ENCODE assay signal across 10 mouse cellular contexts in genomic region chr14:119215576-119216309, GRCm38 (mm10).
A peak's percentile ranks its signal among the peaks of the same experiment; 100 is the strongest.
DNase-seq lines count a peak whose midpoint lies in the region; ATAC-seq and TF ChIP-seq lines count a peak whose summit lies in the region.
"Had no signal": no experiment of that assay in that cellular context is flagged by ENCODE, and none has a peak within 500 bp of the region (broad histone marks: within the 10 kb centered on the region; RNA-seq: fewer than 3 reads in every experiment).

No protein-coding gene starts in this region.

- H3K9me3 ChIP-seq in forebrain, embryonic 14.5 days (replicated peaks; ENCODE audit: control insufficient read depth, low read length) = no peaks in the 10 kb centered on the region
- no peaks in the 10 kb centered on the region for H3K9me3 ChIP-seq in forebrain, embryonic 10.5 days
- no peaks in the 10 kb centered on the region for H3K9me3 ChIP-seq in lung, embryonic 14.5 days (ENCODE audit: low read depth, low read length)
- H3K9me3 ChIP-seq in heart, embryonic 14.5 days (ENCODE audit: control insufficient read depth, low read length) = no peaks in the 10 kb centered on the region
- H3K9me3 ChIP-seq in liver, embryonic 12.5 days (replicated peaks) = no peaks in the 10 kb centered on the region
- no peaks in the 10 kb centered on the region for H3K9me3 ChIP-seq in midbrain, embryonic 10.5 days (replicated peaks)

- ATAC-seq in forebrain, embryonic 14.5 days = no peak
- ATAC-seq in lung, embryonic 14.5 days (ENCODE audit: insufficient read depth) = peak; percentile 41; the same call in 1 of the 2 replicates
- ATAC-seq in heart, embryonic 14.5 days (ENCODE audit: insufficient number of reproducible peaks, insufficient read depth, low FRiP score, low read depth) = peak; percentile 54; the same call in 1 of the 2 replicates
- peak; percentile 35; the same call in 1 of the 2 replicates for ATAC-seq in liver, embryonic 12.5 days
- no peak for ATAC-seq in CD4-positive, CD25-positive, alpha-beta regulatory T cell, adult 4 months

- no peak overlapping the region for H3K4me3 ChIP-seq in forebrain, embryonic 14.5 days (ENCODE audit: low read depth, low read length)
- no peak overlapping the region for H3K4me3 ChIP-seq in forebrain, embryonic 10.5 days
- no peak overlapping the region for H3K4me3 ChIP-seq in lung, embryonic 14.5 days (ENCODE audit: low read depth, low read length)
- no peak overlapping the region for H3K4me3 ChIP-seq in lung, adult 2 months (replicated peaks; ENCODE audit: extremely low read depth, low read depth, low read length)
- H3K4me3 ChIP-seq in heart, embryonic 14.5 days (ENCODE audit: control insufficient read depth in 1 of 2, insufficient read depth in 1 of 2, low read depth in 1 of 2, low read length in 2 of 2) = no peak overlapping the region
- H3K4me3 ChIP-seq in liver, embryonic 12.5 days = no peak overlapping the region
- H3K4me3 ChIP-seq in midbrain, embryonic 10.5 days = no peak overlapping the region

- 85% methylated on average over 13 of the region's 13 CpGs for WGBS in forebrain, embryonic 14.5 days
- WGBS in forebrain, embryonic 10.5 days = 84% methylated on average over 13 of the region's 13 CpGs
- WGBS in lung, embryonic 14.5 days = 63% methylated on average over 13 of the region's 13 CpGs
- 56% methylated on average over 13 of the region's 13 CpGs for WGBS in lung, adult 2 months
- 27% methylated on average over 13 of the region's 13 CpGs for WGBS in heart, embryonic 14.5 days
- 61% methylated on average over 13 of the region's 13 CpGs for WGBS in liver, embryonic 12.5 days (ENCODE audit: insufficient replicate concordance)
- 84% methylated on average over 13 of the region's 13 CpGs for WGBS in midbrain, embryonic 10.5 days

- H3K9ac ChIP-seq in forebrain, embryonic 14.5 days (ENCODE audit: low read length) = no peak overlapping the region
- no peak overlapping the region for H3K9ac ChIP-seq in lung, embryonic 14.5 days
- H3K9ac ChIP-seq in heart, embryonic 14.5 days (ENCODE audit: low read length) = no peak overlapping the region
- H3K9ac ChIP-seq in liver, embryonic 12.5 days = no peak overlapping the region

- H3K27ac ChIP-seq in forebrain, embryonic 14.5 days (ENCODE audit: low read depth, low read length) = no peak overlapping the region
- H3K27ac ChIP-seq in forebrain, embryonic 10.5 days = no peak overlapping the region
- no peak overlapping the region for H3K27ac ChIP-seq in lung, embryonic 14.5 days (ENCODE audit: low read depth)
- H3K27ac ChIP-seq in heart, embryonic 14.5 days (replicated peaks in 1 of 2; ENCODE audit: control insufficient read depth in 1 of 2, insufficient read depth in 1 of 2, low read depth in 2 of 2, low read length in 2 of 2) = peak overlapping the region; percentile 60 to 70
- no peak overlapping the region for H3K27ac ChIP-seq in liver, embryonic 12.5 days
- no peak overlapping the region for H3K27ac ChIP-seq in midbrain, embryonic 10.5 days (replicated peaks)

- H3K4me2 ChIP-seq in forebrain, embryonic 14.5 days (ENCODE audit: low read length) = no peak overlapping the region
- H3K4me2 ChIP-seq in lung, embryonic 14.5 days = no peak overlapping the region
- H3K4me2 ChIP-seq in heart, embryonic 14.5 days (ENCODE audit: low read length) = peak overlapping the region; percentile 21; the same call in 1 of the 2 replicates
- no peak overlapping the region for H3K4me2 ChIP-seq in liver, embryonic 12.5 days

- TF ChIP-seq POLR2A in lung, adult 2 months (IDR thresholded peaks at IDR 0.05; ENCODE audit: borderline replicate concordance, extremely low read depth, low read depth, low read length) = no peak

- no peak for TF ChIP-seq CTCF in lung, embryonic 14.5 days (IDR thresholded peaks at IDR 0.05; ENCODE audit: low read depth)
- no peak for TF ChIP-seq CTCF in lung, adult 2 months (IDR thresholded peaks at IDR 0.05; ENCODE audit: insufficient read depth, low read length)

- H3K36me3 ChIP-seq in forebrain, embryonic 14.5 days (ENCODE audit: control insufficient read depth, insufficient read depth, low read length) = no peaks in the 10 kb centered on the region
- no peaks in the 10 kb centered on the region for H3K36me3 ChIP-seq in forebrain, embryonic 10.5 days (replicated peaks)
- H3K36me3 ChIP-seq in lung, embryonic 14.5 days (ENCODE audit: insufficient read depth) = no peaks in the 10 kb centered on the region
- no peaks in the 10 kb centered on the region for H3K36me3 ChIP-seq in heart, embryonic 14.5 days (ENCODE audit: control insufficient read depth, insufficient read depth, low read length)
- H3K36me3 ChIP-seq in liver, embryonic 12.5 days = no peaks in the 10 kb centered on the region
- H3K36me3 ChIP-seq in midbrain, embryonic 10.5 days = no peaks in the 10 kb centered on the region

- no peaks in the 10 kb centered on the region for H3K4me1 ChIP-seq in forebrain, embryonic 14.5 days (ENCODE audit: control insufficient read depth, insufficient read depth, low read length)
- H3K4me1 ChIP-seq in forebrain, embryonic 10.5 days = no peaks in the 10 kb centered on the region
- H3K4me1 ChIP-seq in lung, embryonic 14.5 days (ENCODE audit: insufficient read depth) = no peaks in the 10 kb centered on the region
- H3K4me1 ChIP-seq in lung, adult 2 months (ENCODE audit: control insufficient read depth, insufficient read depth, low read length) = no peaks in the 10 kb centered on the region
- H3K4me1 ChIP-seq in heart, embryonic 14.5 days (ENCODE audit: control insufficient read depth in 2 of 2, insufficient read depth in 2 of 2, low read length in 2 of 2) = peaks cover 8 to 9% of the 10 kb centered on the region in 2 experiments
- H3K4me1 ChIP-seq in liver, embryonic 12.5 days = no peaks in the 10 kb centered on the region
- no peaks in the 10 kb centered on the region for H3K4me1 ChIP-seq in midbrain, embryonic 10.5 days

- H3K27me3 ChIP-seq in forebrain, embryonic 14.5 days (replicated peaks; ENCODE audit: control insufficient read depth, insufficient read depth, low read length) = no peaks in the 10 kb centered on the region
- H3K27me3 ChIP-seq in forebrain, embryonic 10.5 days (ENCODE audit: poor library complexity, severe bottlenecking) = no peaks in the 10 kb centered on the region
- no peaks in the 10 kb centered on the region for H3K27me3 ChIP-seq in lung, embryonic 14.5 days (ENCODE audit: insufficient read depth, low read length)
- H3K27me3 ChIP-seq in heart, embryonic 14.5 days (ENCODE audit: control insufficient read depth, insufficient read depth, low read length) = no peaks in the 10 kb centered on the region
- no peaks in the 10 kb centered on the region for H3K27me3 ChIP-seq in liver, embryonic 12.5 days (replicated peaks)
- no peaks in the 10 kb centered on the region for H3K27me3 ChIP-seq in midbrain, embryonic 10.5 days (ENCODE audit: low read depth, poor library complexity, severe bottlenecking)

- peak; percentile 4 for DNase-seq in forebrain, embryonic 14.5 days (ENCODE audit: low spot score)
- no peak for DNase-seq in forebrain, embryonic 10.5 days (ENCODE audit: extremely low spot score, low spot score)
- peak; percentile 20 for DNase-seq in lung, embryonic 14.5 days
- no peak for DNase-seq in lung, adult 2 months
- DNase-seq in midbrain, embryonic 10.5 days (ENCODE audit: low spot score) = no peak
- DNase-seq: kidney, adult 8-10 months; lung, postnatal 4 days had no signal

Comparison
In these comparisons a context has a peak if more than half of its experiments do, and no peak if none do; other contexts are left out.
1. DNase-seq: peak in forebrain, embryonic 14.5 days (single experiment) and lung, embryonic 14.5 days (single experiment); none in forebrain, embryonic 10.5 days (single experiment), lung, adult 2 months (single experiment) and midbrain, embryonic 10.5 days (single experiment).
2. ATAC-seq: peak in lung, embryonic 14.5 days (single experiment), heart, embryonic 14.5 days (single experiment) and liver, embryonic 12.5 days (single experiment); none in forebrain, embryonic 14.5 days (single experiment) and CD4-positive, CD25-positive, alpha-beta regulatory T cell, adult 4 months (single experiment).
3. H3K27ac ChIP-seq: peak in heart, embryonic 14.5 days (2 of 2); none in forebrain, embryonic 14.5 days (single experiment), forebrain, embryonic 10.5 days (single experiment), lung, embryonic 14.5 days (single experiment), liver, embryonic 12.5 days (single experiment) and midbrain, embryonic 10.5 days (single experiment).